Mouse (Mus musculus): ENCODE results near the gene Rbm15b.

The Rbm15b gene

DNA sequence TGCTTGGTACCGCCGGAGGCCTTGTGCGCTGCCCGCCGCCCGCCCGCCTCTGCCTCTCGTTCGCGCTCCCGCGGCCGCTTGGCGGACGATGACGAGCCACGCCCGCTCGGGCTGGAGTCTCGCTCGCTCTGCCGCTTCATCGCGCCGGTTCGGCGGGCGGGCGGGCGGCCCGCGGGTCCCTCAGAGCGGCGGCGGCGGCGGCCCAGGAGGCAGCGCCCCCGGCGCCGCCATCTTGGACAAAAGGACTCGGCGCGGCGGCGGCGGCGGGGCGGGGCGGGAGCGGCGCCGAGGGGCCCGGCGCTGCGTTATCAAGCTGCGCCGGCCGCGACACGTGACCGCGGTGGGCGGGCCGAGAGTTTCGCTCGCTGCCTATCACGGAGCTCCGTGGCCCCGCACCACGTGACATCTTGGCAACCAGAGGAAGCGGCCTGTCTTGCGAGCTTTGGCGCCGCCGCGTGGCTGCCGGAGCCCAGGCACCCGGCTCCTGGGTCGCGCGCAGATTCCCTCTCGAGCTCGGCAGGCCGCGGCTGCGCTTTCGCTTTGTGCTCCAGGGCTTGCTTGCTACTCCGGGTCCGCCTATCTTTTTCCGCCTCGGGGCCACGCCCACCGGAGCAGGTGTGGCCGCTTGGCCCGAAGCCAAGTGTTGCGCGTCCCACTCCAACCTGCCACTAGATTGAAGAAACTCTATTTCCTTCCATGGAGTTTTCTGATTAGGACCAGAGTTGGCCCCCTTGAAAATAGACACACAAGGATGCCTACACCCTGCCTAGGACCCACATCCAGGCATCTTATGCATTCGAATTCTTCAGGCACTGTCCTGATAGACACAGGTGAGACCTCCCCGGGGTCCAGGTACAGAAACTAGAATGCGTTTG is at the start of gene Rbm15b:
TSS of gene Rbm15b (minus strand) at position 601 of the 875 bp plus-strand sequence.
- DNase-seq: peak; percentile 100

GRCm38 (mm10) chr9:106934998-106935397 is 47.8 kb upstream of the Rbm15b start:
- DNase-seq: no peak

DNA sequence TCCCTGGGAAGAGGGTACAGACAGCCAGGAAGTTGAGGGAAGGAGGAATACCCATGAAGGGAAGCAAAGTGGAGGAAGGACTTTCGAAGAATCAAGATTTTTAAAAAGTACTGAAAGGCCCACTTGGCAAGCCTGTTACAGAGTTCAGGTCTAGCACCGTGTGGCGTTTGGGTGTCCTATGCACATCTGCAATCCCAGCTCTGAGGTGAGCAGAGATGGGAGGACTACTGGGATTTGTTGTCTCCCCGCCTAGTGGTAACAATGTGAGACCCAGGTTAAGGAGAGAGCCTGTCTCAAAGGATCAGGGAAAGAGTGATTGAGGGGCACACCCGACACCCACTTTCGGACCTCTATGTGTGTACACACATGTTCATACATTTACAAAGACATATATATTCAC is 27.6 kb upstream of the Rbm15b start:
- DNase-seq: no peak

- DNase-seq: no peak
Measured at GRCm38 (mm10) chr9:106913759-106914158, 26.5 kb upstream of the Rbm15b start.

GRCm38 (mm10) chr9:106911624-106912023 is 24.4 kb upstream of the Rbm15b start:
- DNase-seq: no peak

GRCm38 (mm10) chr9:106908715-106909114 is 21.5 kb upstream of the Rbm15b start:
- no peak for DNase-seq

DNA sequence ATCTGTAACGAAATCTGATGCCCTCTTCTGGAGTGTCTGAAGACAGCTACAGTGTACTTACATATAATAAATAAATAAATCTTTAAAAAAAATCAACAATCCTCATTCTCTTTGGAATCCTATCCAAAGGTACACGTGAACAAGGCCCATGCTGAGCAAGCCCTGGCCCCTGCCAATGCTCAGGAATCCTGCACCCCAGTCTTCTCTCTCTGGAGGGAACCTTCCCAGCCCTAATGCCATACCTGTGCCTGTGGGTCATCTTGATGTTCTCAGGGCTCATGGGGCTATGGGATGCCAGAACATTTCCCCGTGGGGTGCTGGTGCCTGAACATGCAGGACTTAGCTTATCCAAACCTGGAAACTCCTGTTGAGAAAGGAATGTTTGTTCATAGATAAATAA is 20.9 kb upstream of the Rbm15b start:
- DNase-seq: no peak

DNA sequence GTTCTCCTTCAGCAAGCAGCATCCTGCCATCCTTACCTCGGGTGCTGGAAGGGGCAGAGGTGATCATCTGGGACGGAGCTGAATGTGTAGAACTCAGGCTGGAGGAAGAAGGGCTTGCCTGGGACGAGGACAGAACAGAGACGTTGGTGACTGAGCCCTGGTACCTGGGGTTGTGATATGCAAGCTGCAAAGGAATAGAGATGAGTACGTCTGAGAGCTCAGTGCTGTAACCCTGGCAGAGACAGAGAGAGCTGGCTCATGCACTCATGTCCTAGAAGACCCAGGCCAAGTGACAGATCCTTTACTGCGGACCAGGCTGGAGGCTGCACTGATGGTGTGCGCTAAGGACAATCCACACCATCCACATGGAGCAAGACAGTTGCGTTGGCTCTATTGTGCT is 19.4 kb upstream of the Rbm15b start:
- no peak for DNase-seq

- DNase-seq: peak; percentile 74
Measured at GRCm38 (mm10) chr9:106903791-106904134, 16.5 kb upstream of the Rbm15b start.

DNA sequence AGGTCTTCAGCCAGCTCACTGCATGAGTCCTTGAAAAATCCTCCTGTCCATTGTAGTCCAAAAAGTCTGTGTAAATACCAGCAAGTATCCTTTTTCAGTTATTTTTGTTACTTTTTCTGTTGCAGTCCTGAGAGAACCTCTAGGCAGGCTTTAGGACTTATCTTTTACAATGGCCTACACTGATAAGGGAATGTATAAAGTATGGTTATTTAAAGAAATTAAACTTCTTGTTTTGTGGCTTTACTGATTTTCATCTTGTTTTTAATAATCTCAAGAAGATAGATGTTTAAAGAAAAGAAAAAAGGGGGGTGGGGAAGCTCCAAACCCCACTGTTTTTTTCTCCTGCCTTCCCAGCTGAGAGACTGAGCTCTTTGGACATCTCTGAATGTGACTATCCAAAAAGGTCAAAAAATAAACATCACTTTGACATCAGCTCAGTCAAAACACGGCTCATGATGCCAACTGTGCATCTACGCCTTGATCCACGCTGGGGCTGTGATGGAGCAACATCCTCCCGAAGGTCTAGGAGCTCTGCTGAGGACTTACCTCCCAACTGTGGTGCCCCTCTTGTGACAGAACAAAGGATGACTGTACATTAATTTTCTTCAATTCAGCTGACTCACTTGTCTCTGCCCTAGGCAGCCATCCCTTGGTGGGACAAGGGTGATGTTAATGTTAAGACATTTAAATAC is 16.0 kb upstream of the Rbm15b start:
- no peak for DNase-seq

DNA sequence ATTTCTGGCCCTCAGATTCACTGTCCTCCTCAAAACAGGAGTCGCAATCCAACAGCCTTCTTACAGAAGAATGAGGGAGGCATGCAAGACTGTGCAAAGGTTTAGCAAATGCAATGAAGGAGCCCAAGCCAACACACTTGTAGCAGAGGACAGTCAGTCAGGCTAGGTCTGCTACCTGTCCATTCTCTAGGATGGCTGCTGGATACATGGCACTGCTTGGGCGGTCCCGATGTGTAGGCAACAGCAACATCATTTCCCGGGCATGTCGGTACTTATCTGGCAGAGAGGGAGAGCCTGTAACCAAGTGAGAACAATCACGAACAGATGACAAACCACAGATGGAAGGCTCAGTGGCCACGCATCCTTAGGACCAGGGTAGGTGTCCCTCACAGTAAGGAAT is 14.4 kb upstream of the Rbm15b start:
- DNase-seq: no peak

- DNase-seq: no peak
Measured at GRCm38 (mm10) chr9:106898901-106899300, 11.7 kb upstream of the Rbm15b start.

GRCm38 (mm10) chr9:106893327-106893726 is 6.1 kb upstream of the Rbm15b start:
- no peak for DNase-seq

DNA sequence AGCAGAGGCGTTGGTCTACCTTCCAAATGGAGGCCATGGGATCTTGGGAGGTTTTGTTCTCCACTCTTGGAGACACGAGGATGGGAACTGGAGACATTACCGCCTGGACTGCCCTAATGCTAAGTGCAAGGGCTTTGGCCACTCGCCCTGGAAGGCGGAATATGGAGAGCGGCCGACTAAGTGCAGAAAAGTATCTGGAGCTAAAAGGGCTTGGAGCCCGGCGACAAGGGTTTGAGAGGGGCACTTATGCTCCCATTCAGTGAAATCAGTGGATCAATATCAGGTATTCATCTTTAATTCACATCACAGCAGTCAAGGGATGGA is 5.3 kb upstream of the Rbm15b start:
- DNase-seq: no peak

DNA sequence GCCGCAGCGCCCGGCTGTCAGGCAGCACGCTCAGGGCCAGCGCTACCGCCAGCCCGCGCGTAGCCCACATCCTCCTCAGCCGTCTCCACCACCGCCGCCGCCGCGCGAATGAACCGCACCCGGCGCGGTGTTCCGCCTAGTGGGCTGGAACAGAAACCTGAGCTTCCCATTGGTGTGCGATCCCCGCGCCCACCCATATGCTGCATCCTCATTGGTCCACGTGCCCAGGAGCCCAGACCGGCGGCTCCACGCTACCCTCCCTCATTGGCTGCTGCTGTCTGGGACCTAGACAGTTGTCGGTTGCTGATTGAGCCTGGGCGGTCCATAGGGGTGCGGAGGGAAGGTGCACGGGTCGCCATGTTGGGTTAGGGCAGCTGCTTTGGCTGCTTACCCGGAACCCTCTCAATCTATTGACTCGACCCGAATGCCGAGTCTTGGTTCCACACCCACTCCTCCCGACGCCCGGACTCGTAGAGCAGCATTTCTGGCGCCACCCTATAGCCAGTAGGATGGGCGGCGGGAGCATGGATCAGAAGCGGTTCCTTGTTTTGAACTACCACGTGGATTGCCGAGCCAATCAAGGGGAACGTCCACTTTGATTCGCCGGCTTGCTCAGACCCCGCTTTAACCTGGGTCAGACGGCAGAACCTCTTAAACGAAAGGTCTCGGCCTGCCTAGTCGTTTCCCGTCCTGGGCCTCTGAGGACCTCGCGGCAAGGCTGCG is 4.8 kb upstream of the Rbm15b start, which contains the start of gene Manf:
TSS of gene Manf (minus strand) at position 151 of the 723 bp plus-strand sequence.
- peak; percentile 98 for DNase-seq

GRCm38 (mm10) chr9:106891341-106891741 is 4.1 kb upstream of the Rbm15b start:
- peak; percentile 52 for DNase-seq

DNA sequence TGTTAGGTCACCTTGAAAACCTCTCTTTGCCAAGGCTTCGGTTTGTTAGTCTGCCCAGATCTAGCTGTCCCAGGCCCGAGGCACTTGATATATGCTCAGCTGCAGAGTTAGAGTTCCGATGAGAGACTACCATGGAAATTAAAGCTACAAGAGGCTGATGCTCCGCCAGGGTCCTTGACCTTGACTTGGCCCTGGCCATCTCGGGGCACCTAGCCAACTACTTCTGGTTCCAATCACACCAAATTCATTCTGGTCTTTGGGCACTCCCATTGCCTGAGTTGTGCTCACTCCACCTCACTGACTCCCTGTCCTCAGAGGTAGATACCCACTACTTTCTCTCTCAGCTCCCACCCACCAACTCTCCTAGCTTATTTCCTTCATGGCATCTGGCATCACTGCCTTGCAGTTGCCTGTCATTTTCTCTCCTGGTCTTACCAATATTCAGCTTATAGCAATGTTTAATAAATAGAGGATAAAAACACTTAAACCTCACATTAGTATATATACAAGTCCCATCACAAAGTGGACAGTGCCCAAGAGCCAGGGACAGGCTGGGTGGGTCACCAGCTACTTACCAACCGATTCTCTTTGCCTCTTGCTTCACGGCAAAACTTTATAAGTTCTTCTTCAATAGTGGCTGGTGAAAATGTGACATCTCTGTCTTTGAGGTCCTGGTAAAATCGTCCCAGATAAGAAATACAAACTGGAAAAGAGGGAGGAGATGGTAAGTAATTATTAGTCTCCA is 3.4 kb upstream of the Rbm15b start:
- DNase-seq: no peak

GRCm38 (mm10) chr9:106889321-106889720 is 2.1 kb upstream of the Rbm15b start:
- DNase-seq: no peak

- DNase-seq: no peak
Measured at GRCm38 (mm10) chr9:106888346-106888745, 1.1 kb upstream of the Rbm15b start.

DNA sequence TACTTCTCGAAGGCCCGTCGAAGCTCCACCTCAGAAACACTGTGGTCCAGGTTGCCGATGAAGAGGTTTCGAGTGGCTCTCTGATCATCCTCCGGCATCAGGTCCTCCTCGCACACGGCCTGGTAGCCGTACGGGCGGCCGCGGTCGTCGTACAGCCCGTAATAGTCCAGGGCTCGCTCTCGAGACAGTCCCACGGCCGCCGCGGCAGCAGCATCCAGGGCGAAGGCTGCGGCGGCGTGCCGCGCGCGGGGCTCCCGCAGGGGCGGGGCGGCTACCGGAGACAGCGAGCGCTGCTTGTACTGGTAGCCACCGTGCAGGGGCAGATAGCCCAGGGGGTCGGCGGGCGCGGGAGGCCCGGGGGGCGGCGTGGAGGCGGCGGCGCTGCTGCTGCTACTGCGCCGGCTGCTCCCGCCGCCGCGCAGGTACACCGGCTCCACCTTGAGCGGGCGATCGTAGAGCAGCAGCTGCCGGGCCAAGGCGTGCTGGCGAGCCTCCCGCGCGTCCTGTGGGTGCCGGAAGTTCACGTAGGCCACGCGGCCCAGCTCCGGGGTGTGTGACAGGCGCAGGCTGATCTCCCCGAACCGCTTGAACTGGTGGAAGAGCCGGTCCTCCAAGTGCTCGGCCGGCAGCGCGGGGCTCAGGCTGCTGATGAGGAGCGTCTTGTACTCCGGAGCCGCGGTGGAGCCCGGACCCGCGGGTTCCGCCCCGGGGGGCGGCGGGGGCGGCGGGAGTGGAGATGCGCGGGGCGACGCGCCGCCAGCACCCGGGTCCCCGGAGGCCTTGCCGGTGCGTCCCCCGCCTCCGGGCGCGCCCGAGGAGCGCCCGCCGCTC is 1.1 kb downstream of the Rbm15b start:
- DNase-seq: peak; percentile 61

GRCm38 (mm10) chr9:106884996-106885900 is 2.0 kb downstream of the Rbm15b start:
- DNase-seq: peak; percentile 66

Measured in embryo, embryonic 11 days (tissue).